In genomic region chr10:69321519-69322035, GRCm38 (mm10) we compare ENCODE assay signal across 8 mouse cellular contexts. TPM values are rescaled to one million over a fixed set of nuclear protein-coding genes. Genes with fewer than 3 reads are reported as not detected.
DNase-seq lines count a peak whose midpoint lies in the region; ATAC-seq and TF ChIP-seq lines count a peak whose summit lies in the region.

No protein-coding gene starts in this region.

- no peaks in the 10 kb centered on the region for H3K36me3 ChIP-seq in heart, embryonic 11.5 days (ENCODE audit: control insufficient read depth, insufficient read depth, low read length)
- H3K36me3 ChIP-seq in midbrain, embryonic 11.5 days (ENCODE audit: control insufficient read depth, insufficient read depth, low read length): no peaks in the 10 kb centered on the region
- H3K36me3 ChIP-seq in midbrain, embryonic 14.5 days (ENCODE audit: control insufficient read depth, insufficient read depth, low read length): no peaks in the 10 kb centered on the region
- no peaks in the 10 kb centered on the region for H3K36me3 ChIP-seq in stomach, embryonic 14.5 days (ENCODE audit: control insufficient read depth, insufficient read depth, low read length)
- no peaks in the 10 kb centered on the region for H3K36me3 ChIP-seq in thymus, adult 2 months (ENCODE audit: control insufficient read depth, insufficient read depth, low read length)

- no peaks in the 10 kb centered on the region for H3K9me3 ChIP-seq in heart, embryonic 11.5 days (replicated peaks; ENCODE audit: control insufficient read depth, low read length)
- H3K9me3 ChIP-seq in midbrain, embryonic 11.5 days (ENCODE audit: control insufficient read depth, low read length): no peaks in the 10 kb centered on the region
- H3K9me3 ChIP-seq in midbrain, embryonic 14.5 days (ENCODE audit: control insufficient read depth, low read length): no peaks in the 10 kb centered on the region
- H3K9me3 ChIP-seq in stomach, embryonic 14.5 days (ENCODE audit: control insufficient read depth, low read depth, low read length): peaks cover 3% of the 10 kb centered on the region; the same call in 1 of the 2 replicates

- H3K4me3 ChIP-seq in heart, embryonic 11.5 days (ENCODE audit: low read depth, low read length): no peak overlapping the region
- no peak overlapping the region for H3K4me3 ChIP-seq in midbrain, embryonic 11.5 days (ENCODE audit: low read depth, low read length)
- no peak overlapping the region for H3K4me3 ChIP-seq in midbrain, embryonic 14.5 days (replicated peaks; ENCODE audit: low read depth, low read length)
- H3K4me3 ChIP-seq in stomach, embryonic 14.5 days (ENCODE audit: low read depth, low read length): peak overlapping the region; percentile 22
- no peak overlapping the region for H3K4me3 ChIP-seq in thymus, adult 2 months (ENCODE audit: control insufficient read depth, insufficient read depth, low read length)

- TF ChIP-seq CTCF in thymus, adult 2 months (IDR thresholded peaks at IDR 0.05; ENCODE audit: borderline replicate concordance, control insufficient read depth, extremely low read depth, insufficient read depth, low read length, poor library complexity): no peak

- H3K27ac ChIP-seq in heart, embryonic 11.5 days (ENCODE audit: low read depth, low read length): no peak overlapping the region
- no peak overlapping the region for H3K27ac ChIP-seq in midbrain, embryonic 11.5 days (ENCODE audit: low read depth, low read length)
- H3K27ac ChIP-seq in midbrain, embryonic 14.5 days (replicated peaks; ENCODE audit: low read depth, low read length): no peak overlapping the region
- peak overlapping the region; percentile 24; the same call in 1 of the 2 replicates for H3K27ac ChIP-seq in stomach, embryonic 14.5 days (ENCODE audit: low read length)
- H3K27ac ChIP-seq in thymus, adult 2 months (ENCODE audit: control insufficient read depth, insufficient read depth, low read length): no peak overlapping the region

- peak overlapping the region; percentile 52; the same call in 1 of the 2 replicates for H3K9ac ChIP-seq in heart, embryonic 11.5 days (ENCODE audit: low read depth, low read length)
- no peak overlapping the region for H3K9ac ChIP-seq in midbrain, embryonic 11.5 days (ENCODE audit: low read length)
- H3K9ac ChIP-seq in midbrain, embryonic 14.5 days (replicated peaks; ENCODE audit: low read length): no peak overlapping the region
- 0 out of 2 replicates have a peak overlapping the region, but pooled peaks have one; percentile 25 for H3K9ac ChIP-seq in stomach, embryonic 14.5 days (replicated peaks; ENCODE audit: low read depth, low read length)

- H3K27me3 ChIP-seq in heart, embryonic 11.5 days (ENCODE audit: control insufficient read depth, insufficient read depth, low read length): no peaks in the 10 kb centered on the region
- H3K27me3 ChIP-seq in midbrain, embryonic 11.5 days (ENCODE audit: control insufficient read depth, insufficient read depth, low read length): no peaks in the 10 kb centered on the region
- H3K27me3 ChIP-seq in midbrain, embryonic 14.5 days (ENCODE audit: control insufficient read depth, insufficient read depth, low read length): no peaks in the 10 kb centered on the region
- H3K27me3 ChIP-seq in stomach, embryonic 14.5 days (ENCODE audit: control insufficient read depth, insufficient read depth, low read length): no peaks in the 10 kb centered on the region
- no peaks in the 10 kb centered on the region for H3K27me3 ChIP-seq in thymus, adult 2 months (ENCODE audit: control insufficient read depth, insufficient read depth, low read length)

- TF ChIP-seq POLR2A in thymus, adult 2 months (IDR thresholded peaks at IDR 0.05; ENCODE audit: control insufficient read depth, extremely low read depth, insufficient read depth, low read length, poor library complexity): no peak

- WGBS in heart, embryonic 11.5 days (ENCODE audit: insufficient replicate concordance): 49% methylated on average over 15 of the region's 15 CpGs
- WGBS in midbrain, embryonic 11.5 days: 58% methylated on average over 15 of the region's 15 CpGs
- 58% methylated on average over 15 of the region's 15 CpGs for WGBS in midbrain, embryonic 14.5 days
- 39% methylated on average over 15 of the region's 15 CpGs for WGBS in stomach, embryonic 14.5 days
- 59% methylated on average over 15 of the region's 15 CpGs for WGBS in thymus, adult 2 months

- H3K4me2 ChIP-seq in heart, embryonic 11.5 days: peak overlapping the region; percentile 55
- no peak overlapping the region for H3K4me2 ChIP-seq in midbrain, embryonic 11.5 days
- H3K4me2 ChIP-seq in midbrain, embryonic 14.5 days (ENCODE audit: low read length): no peak overlapping the region
- H3K4me2 ChIP-seq in stomach, embryonic 14.5 days (replicated peaks; ENCODE audit: low read depth, low read length): peak overlapping the region; percentile 39

- no peak for DNase-seq in heart, adult 8-10 months (ENCODE audit: low spot score)
- peak; percentile 79 for DNase-seq in midbrain, embryonic 11.5 days (ENCODE audit: low spot score, missing footprints)
- no peak for DNase-seq in midbrain, embryonic 14.5 days
- peak; percentile 50 for DNase-seq in kidney, postnatal 14 days
- no peak for DNase-seq in right cerebral cortex, postnatal 25 days
- DNase-seq in thymus, adult 2 months: no peak

- no peaks in the 10 kb centered on the region for H3K4me1 ChIP-seq in heart, embryonic 11.5 days (ENCODE audit: control insufficient read depth, insufficient read depth, low read length)
- no peaks in the 10 kb centered on the region for H3K4me1 ChIP-seq in midbrain, embryonic 11.5 days (ENCODE audit: control insufficient read depth, insufficient read depth, low read length)
- H3K4me1 ChIP-seq in midbrain, embryonic 14.5 days (ENCODE audit: control insufficient read depth, insufficient read depth, low read length): no peaks in the 10 kb centered on the region
- peaks cover 8% of the 10 kb centered on the region; the same call in 1 of the 2 replicates for H3K4me1 ChIP-seq in stomach, embryonic 14.5 days (ENCODE audit: control insufficient read depth, insufficient read depth, low read length)
- H3K4me1 ChIP-seq in thymus, adult 2 months (replicated peaks; ENCODE audit: control insufficient read depth, insufficient read depth, low read length): no peaks in the 10 kb centered on the region

- no peak for ATAC-seq in heart, embryonic 11.5 days (replicated peaks; ENCODE audit: insufficient number of reproducible peaks, low FRiP score, low TSS enrichment)
- ATAC-seq in midbrain, embryonic 11.5 days (ENCODE audit: low FRiP score): 0 out of 2 replicates have a peak, but pooled peaks have one; percentile 9
- no peak for ATAC-seq in midbrain, embryonic 14.5 days (ENCODE audit: low FRiP score, low TSS enrichment)
- peak; percentile 68 for ATAC-seq in stomach, embryonic 14.5 days (ENCODE audit: insufficient number of reproducible peaks, insufficient read depth, low FRiP score, low read depth)

RNA-seq across cellular contexts. Expression of gene Cdk1, which starts 31.2 kb away (rescaled TPM):
- 372 and 388 TPM in 2 replicates for polyA plus RNA-seq in heart, embryonic 11.5 days (2014; fragmentation: Nextera tagmentation; extraction: Ambion mirVana)
- total RNA-seq in heart, adult 8-10 months (2022): 1 to 10 TPM in 1 of 4 experiments, under 1 TPM in 3; 0.44 to 1.3 (median 0.47) TPM
- 408 and 424 TPM in 2 replicates for polyA plus RNA-seq in midbrain, embryonic 11.5 days (2014; fragmentation: Nextera tagmentation; extraction: Ambion mirVana)
- polyA plus RNA-seq in midbrain, embryonic 14.5 days (2014; fragmentation: Nextera tagmentation; extraction: Ambion mirVana): 60.5 and 94.2 TPM in 2 replicates
- 454 and 467 TPM in 2 replicates for polyA plus RNA-seq in stomach, embryonic 14.5 days (2014; fragmentation: Nextera tagmentation; extraction: Ambion mirVana)
- polyA plus RNA-seq in thymus, adult 2 months (2012; rRNA removed): 131 and 158 TPM in 2 replicates

Comparison
In these comparisons a context has a peak if more than half of its experiments do, and no peak if none do; other contexts are left out.
1. ATAC-seq: peak in midbrain, embryonic 11.5 days (single experiment) and stomach, embryonic 14.5 days (single experiment); none in heart, embryonic 11.5 days (single experiment) and midbrain, embryonic 14.5 days (single experiment).
2. DNase-seq: peak in midbrain, embryonic 11.5 days (single experiment) and kidney, postnatal 14 days (single experiment); none in heart, adult 8-10 months (single experiment), midbrain, embryonic 14.5 days (single experiment), right cerebral cortex, postnatal 25 days (single experiment) and thymus, adult 2 months (single experiment).
3. H3K4me2 ChIP-seq: peak in heart, embryonic 11.5 days (single experiment) and stomach, embryonic 14.5 days (single experiment); none in midbrain, embryonic 11.5 days (single experiment) and midbrain, embryonic 14.5 days (single experiment).
4. H3K9ac ChIP-seq: peak in heart, embryonic 11.5 days (single experiment) and stomach, embryonic 14.5 days (single experiment); none in midbrain, embryonic 11.5 days (single experiment) and midbrain, embryonic 14.5 days (single experiment).